Mouse (Mus musculus): ENCODE measurements around the gene Gpr65. TPM values are rescaled to one million over a fixed set of nuclear protein-coding genes. Genes with fewer than 3 reads are reported as not detected.

Gpr65 gene
- polyA plus RNA-seq, 1 experiment from 2014 or later = 4.4 TPM

Other genes with a start within 250 kb of the Gpr65 start
- 6.6 and 7.4 TPM in 2 replicates for gene Galc, start 9.2 kb upstream of the Gpr65 start, polyA plus RNA-seq (2015; fragmentation: Nextera tagmentation; extraction: Ambion mirVana)